Comparison of ENCODE assay signal across 26 mouse cellular contexts in the genomic region with DNA sequence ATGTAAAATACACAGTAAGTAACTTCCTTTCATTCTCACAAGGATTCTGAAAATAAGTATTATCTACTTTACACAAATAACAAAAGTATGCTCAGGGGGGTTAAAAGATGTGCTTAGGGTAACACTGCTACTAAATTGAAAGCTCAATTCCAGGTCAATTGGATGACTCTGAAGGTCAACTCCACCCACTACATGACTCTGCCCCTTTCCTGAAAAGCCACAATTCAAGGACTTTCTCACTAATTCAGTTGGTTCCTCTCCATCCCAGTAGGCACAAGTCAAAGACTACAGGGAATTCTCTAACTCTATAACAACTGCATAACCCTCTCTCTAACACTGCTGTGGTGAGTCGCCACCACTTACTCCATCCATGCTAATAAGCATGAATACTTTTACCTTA.
"Had no signal": no experiment of that assay in that cellular context is flagged by ENCODE, and none has a peak within 500 bp of the region (broad histone marks: within the 10 kb centered on the region; RNA-seq: fewer than 3 reads in every experiment).

No protein-coding gene starts in this region.

- H3K9me3 ChIP-seq: heart, embryonic 10.5 days; heart, embryonic 12.5 days; hindbrain, embryonic 10.5 days; hindbrain, embryonic 12.5 days; intestine, embryonic 15.5 days; limb, embryonic 10.5 days; limb, embryonic 12.5 days; liver, embryonic 13.5 days; liver, embryonic 15.5 days had no signal

- H3K4me3 ChIP-seq: heart, embryonic 10.5 days; heart, embryonic 12.5 days; hindbrain, embryonic 10.5 days; hindbrain, embryonic 12.5 days; intestine, embryonic 15.5 days; layer of hippocampus, adult 2 months; left cerebral cortex, adult 2 months; limb, embryonic 10.5 days; limb, embryonic 12.5 days; liver, embryonic 13.5 days; liver, embryonic 15.5 days had no signal

- H3K4me1 ChIP-seq: heart, embryonic 10.5 days; limb, embryonic 10.5 days had no signal

- H3K36me3 ChIP-seq: intestine, embryonic 15.5 days had no signal

- H3K4me2 ChIP-seq: heart, embryonic 12.5 days; hindbrain, embryonic 12.5 days; hindbrain, embryonic 14.5 days; intestine, embryonic 15.5 days; limb, embryonic 12.5 days; liver, embryonic 13.5 days; liver, embryonic 15.5 days had no signal

- ATAC-seq: hindbrain, embryonic 16.5 days; inflammation-experienced regulatory T-cells, adult 6 months; intestine, embryonic 15.5 days; intestine, postnatal 0 days had no signal

- H3K27ac ChIP-seq: heart, embryonic 10.5 days; hindbrain, embryonic 10.5 days; hindbrain, embryonic 12.5 days; hindbrain, embryonic 14.5 days; intestine, embryonic 15.5 days; layer of hippocampus, adult 2 months; left cerebral cortex, adult 2 months; limb, embryonic 10.5 days; limb, embryonic 12.5 days; liver, embryonic 13.5 days; liver, embryonic 15.5 days had no signal

- H3K27me3 ChIP-seq: heart, embryonic 12.5 days; hindbrain, embryonic 12.5 days; intestine, embryonic 15.5 days; limb, embryonic 12.5 days; liver, embryonic 13.5 days; liver, embryonic 15.5 days had no signal

- DNase-seq: gastrocnemius, postnatal 14 days; gastrocnemius, postnatal 36 days; heart, adult 18-20 months; heart, postnatal 10 days; heart, postnatal 4 days; kidney, adult 18-20 months; kidney, adult 8-10 months; kidney, postnatal 10 days; kidney, postnatal 25 days; kidney, postnatal 4 days; liver; liver, embryonic 13.5 days had no signal

- H3K9ac ChIP-seq: heart, embryonic 12.5 days; hindbrain, embryonic 12.5 days; hindbrain, embryonic 14.5 days; intestine, embryonic 15.5 days; limb, embryonic 12.5 days; liver, embryonic 13.5 days; liver, embryonic 15.5 days had no signal
